Mouse (Mus musculus) CH12F3 (cell line): ENCODE results near the gene Gm44502.
"Not testable (repeated sequence)": the region's sequence is repeated elsewhere in the genome, so short reads cannot be mapped to it uniquely, and the experiment has no call there.

ENCODE experiments used
- in situ Hi-C: fragments of 300-500 bp; cut with MboI; formaldehyde crosslinking; loops from 2 replicates; pipeline ENCODE4 v1.14.3; 2020; ENCODE audit warnings: low sequenced_read_pairs

Gene Gm44502

DNA sequence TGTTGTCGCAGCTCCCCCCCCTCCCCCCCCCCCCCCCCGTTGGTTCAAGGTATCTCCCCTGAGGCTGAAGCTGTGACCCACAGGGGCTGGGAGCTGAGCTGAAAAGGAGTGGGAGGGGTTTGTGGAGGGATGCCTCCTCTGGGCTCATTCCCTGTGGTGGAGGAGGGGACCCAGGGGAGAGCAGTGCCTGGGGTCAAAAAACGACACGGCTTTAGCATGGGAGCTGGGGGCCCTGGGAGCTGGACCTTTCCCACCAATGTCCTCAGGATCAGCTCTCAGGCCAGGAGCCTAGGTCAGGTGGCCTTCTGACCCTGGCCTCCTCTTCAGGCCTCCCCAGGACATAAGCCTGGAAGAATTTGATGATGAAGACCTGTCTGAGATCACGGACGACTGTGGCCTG lies 25.4 kb upstream of the Gm44502 start:
- in situ Hi-C loops: no loop called here

DNA sequence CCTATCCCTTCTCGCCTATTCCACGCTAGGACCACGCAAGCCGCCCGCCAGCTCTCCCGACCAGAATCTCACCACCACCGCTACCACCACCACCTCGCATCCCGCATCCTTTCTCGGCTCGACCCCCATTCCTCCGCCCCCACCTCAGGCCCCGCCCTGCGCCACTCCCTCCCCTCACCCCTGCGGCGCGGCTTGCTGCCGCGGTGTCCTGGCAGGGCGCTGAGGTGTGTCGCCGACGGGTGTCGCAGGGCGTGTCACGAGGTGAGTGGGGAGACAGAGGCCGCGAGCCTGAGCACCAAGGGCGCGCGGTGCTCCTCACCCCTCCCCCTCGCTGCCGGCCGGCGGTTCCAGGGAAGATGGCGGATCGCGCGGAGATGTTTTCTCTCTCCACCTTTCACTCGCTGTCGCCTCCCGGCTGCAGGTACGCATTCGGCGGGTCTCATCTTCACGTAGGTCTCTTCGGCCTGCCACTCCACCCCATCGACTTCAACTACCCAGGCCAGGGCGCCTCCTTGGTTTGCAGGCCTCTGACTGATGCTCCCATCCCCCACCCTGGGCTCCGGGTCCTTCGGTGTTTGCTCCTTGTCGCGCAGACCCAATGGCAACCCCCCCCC lies 24.5 kb upstream of the Gm44502 start, which contains the start of gene Mapk8ip2:
Mapk8ip2 (plus strand) TSS at position 49 of the 614 bp plus-strand sequence.
- in situ Hi-C loops: no loop called here

DNA sequence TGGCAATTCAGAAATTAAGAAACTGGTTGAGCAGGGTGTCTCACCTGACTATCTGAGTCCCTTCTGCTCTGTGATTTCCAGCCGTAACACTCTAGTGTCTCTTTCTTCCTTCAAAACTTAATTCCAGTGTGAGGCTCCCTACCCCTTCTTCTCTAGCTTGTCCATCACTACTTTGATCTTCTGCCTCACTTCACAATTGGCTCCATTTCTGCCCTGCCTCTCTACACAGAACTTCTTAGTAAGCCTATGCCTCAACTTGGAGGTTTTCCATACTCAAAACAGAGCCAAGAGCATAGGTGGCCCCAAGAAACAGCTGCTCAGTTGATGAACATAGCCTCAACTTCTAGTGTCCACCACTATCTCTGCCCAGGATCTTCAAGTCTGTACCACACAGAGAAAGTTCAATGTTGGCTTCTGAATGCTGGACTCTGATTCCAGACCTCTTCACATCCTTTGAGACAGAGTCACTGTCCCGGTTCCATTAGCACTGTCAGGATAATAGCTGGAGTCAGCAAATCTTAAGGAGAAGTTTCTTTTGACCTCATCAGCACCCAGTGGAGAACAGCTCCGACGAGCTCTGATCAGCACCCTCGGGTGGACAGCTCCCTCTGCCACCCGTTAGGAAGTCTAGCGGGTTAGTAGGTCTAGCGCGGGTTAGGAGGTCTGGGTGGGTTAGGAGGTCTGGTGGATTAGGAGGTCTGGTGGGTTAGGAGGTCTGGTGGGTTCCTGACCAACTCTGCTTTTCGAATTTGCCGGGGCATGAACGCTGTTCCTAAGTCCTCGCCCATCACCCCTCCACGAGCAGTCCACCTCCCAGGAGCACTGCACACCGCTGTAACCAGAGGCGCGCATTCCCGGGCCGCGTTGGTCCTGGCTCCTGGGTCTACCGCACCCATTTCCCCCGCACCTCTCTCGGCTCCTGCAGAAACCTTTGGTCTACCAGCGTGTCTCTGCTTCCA lies 23.7 kb upstream of the Gm44502 start:
- in situ Hi-C loops: no loop called here

DNA sequence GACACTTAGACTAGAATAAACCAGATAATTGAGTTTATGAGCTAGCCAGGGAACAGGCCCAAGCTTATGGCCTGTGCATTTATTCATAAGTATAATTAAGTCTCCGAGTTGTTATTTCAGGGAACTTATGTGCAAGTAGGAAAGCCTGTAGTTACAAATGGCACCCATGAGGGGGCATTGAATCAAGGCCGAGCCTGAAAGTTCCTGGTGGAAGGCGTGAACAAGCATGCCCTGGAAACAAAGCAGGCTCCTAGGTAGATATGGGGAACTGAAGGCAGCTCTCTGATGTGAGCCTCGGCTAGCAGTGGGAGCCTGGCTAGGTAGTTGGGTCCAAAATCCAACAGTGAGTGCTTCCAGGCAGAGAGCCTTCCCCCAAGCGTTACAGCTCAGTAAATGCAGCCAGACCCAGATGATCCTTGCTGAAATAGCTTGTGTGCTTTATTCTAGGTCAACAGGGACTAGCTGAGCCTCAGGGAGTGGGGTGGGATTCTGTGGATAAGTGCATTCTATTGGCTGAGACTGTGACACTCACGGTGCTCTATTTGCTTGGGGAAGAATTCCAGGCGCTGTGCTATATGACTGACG lies 13.1 kb upstream of the Gm44502 start:
- in situ Hi-C loops: no loop called here

DNA sequence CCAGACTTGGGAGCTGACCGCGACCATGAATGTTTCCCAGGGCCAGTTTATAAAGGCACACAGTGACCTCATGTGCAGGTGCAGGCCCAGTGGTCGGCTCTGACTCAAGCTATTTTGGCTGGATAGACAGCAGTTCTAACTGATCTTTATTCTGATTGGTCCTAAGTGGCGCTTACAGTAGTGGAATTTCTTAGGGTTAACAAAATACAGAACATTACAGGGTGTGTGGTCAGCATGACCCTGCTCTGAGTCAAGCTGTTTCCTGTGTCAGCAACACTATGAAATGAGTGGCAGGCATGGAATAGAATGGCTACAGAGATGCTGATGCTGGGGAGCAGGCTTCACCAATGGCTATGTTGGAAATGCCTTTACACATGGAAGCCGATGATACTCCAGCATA lies 6.4 kb upstream of the Gm44502 start:
- in situ Hi-C loops: no loop called here

DNA sequence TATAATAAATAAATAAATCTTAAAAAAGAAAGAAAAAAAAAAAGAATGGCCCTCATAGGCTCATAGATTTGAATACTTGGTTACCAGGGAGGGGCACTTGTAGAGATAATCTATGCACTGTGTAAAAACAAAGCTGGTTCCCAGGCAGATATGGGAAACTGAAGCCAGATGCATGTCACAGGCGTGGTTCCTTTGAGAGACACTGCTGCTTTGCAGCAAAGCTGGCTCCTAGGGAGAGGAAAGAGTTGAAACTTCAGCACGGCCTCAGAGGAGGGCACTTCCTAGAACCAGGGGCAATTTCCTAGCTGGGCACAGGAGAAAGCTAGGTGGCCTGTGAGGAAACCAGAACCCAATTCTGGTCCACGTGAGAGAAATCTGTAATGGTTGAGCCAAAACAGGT lies 4.6 kb upstream of the Gm44502 start:
- in situ Hi-C loops: no loop called here

DNA sequence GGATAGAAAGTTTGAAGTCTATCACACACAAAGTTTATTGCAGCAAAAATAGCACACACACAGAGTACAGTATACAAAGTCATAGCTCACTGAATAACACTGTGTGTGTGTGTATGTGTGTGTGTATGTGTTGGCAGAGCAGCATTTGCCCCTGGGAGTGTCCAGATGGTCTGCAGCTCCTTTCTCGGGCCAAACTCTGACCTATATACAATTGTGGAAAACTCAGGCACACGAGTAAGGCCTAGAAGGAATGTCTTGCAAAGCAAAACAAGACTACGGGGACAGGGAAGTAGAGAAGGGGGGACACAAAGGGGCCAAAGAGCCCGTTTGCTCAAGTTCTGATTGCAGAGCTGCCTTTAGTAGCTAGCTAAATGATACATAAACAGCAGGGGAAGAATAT lies 3.5 kb upstream of the Gm44502 start:
- in situ Hi-C loops: no loop called here

DNA sequence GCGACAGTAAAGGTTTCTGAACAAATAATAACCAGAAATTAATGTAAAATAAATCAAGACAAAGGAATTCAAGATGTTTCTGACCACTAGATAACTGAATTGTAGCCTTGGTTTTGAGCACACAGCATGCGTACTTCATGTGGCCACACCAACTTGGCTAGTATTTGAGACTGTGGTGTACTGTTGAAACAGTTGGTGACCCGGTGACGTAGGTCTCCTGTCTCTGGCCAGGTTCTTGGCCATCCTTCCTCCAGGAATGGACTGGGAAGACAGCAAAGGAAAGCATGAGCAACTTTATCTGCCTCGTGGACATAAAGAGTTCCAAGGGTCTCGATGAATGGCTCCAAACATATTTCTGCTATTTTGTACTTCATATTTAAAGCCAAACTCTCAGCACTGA lies 2.3 kb upstream of the Gm44502 start:
- in situ Hi-C loops: no loop called here

DNA sequence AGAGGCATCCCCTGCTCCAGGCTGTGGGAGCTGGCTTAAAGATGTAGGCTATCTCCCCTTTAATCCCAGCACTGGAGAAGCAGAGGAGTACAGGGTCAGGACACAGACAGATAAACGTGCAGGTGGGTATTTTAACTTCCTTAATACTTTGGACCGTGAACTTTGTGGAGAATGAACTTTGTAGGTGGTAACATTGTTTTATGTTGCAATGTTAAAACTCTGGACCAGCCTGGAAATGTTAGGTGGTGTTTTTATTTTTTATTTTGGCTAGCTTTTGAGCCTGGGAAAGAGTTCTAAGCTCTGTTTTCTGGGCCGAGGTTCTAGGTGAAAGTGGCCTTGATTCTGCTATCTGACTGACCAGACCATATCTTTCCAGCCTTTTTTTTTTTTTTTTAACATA lies 1.8 kb upstream of the Gm44502 start:
- in situ Hi-C loops: no loop called here

DNA sequence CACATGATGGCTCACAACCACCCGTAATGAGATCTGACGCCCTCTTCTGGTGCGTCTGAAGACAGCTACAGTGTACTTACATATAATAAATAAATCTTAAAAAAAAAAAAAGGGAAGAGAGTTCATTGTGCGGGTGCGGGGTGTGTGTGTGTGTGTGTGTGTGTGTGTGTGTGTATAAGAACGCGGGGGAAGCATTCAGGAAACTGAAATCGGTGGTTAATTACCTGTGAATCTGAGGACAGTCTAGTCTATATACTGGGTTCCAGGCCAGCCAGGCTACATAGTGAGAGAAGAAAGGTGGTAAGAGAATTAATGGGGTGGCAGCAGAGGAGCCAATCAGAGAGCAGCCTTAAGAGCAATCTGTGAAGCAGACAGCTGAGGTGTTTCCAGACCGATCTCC lies 1.3 kb upstream of the Gm44502 start:
- in situ Hi-C loops: not testable (repeated sequence)

DNA sequence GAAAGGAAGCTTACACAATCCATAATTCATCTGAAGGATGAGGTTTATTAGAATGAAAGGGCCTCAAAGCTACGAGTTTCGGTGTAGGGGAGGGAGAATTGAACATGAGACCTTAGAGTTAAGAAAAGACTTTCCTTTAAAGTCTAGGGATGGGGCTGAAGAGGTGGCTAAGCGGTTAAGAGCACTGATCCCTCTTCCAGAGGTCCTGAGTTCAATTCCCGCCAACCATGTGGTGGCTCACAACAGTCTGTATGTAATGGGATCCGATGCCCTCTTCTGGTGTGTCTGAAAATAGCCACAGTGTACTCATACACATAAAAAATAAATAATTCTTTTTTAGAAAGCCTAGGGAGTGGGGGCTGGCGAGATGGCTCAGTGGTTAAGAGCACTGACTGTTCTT lies 845 bp upstream of the Gm44502 start:
- in situ Hi-C loops: no loop called here

DNA sequence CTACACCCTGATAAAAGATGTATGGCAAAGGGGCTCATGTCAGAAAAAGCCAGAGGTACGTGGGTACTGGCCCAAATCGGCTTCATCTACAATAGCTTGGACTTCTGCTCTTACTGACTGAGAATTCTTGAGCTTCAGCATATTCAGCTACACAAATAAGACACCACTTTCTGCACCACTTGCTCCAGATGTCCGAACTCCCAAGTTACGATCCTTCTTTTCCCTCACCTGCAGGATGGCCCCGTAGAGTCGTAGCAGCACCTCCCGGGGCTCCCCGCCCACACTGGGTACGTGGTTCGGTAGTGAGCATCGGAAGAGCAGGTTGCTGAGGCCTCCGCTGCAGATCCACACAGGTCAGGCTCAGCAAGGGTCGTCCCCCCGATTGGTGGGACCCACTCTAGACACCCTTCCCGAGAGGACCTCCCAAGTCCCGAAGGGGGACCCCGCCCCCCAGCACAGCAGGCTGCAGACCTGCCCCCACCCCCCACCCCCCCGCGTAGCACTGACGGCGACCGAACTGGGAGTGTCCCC lies 610 bp downstream of the Gm44502 start:
- in situ Hi-C loops: no loop called here

DNA sequence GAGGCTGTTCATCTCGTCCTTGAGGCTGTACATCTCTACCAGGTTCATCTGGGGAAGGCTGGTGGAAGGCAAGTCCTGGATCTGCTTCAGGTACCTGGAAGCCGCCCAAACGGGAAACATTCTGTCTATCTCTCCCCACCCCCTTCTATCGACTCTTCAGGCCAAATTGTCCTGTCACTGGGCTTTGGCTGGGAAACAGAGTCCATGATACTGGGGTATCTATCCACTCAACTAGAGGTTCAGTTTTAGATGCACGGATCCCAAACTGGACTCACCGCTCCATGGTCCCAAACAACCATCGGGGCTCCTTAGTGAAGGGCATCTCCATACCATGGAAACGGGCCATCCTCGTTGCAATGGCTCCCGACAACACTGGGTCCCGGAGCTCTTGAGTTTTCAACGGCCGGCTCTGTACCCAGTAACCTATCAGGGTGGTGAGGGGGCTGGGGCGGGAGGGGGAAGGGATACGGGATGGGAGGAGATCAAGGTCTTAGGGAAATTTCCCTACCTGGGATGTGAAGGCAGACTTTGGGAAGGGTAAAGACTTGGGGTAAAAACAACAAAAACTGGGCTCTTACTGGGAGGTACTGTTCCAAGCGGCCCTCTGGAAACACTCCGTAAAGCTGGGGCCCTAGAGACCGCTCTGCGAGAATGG lies 1.2 kb downstream of the Gm44502 start:
- in situ Hi-C loops: no loop called here

DNA sequence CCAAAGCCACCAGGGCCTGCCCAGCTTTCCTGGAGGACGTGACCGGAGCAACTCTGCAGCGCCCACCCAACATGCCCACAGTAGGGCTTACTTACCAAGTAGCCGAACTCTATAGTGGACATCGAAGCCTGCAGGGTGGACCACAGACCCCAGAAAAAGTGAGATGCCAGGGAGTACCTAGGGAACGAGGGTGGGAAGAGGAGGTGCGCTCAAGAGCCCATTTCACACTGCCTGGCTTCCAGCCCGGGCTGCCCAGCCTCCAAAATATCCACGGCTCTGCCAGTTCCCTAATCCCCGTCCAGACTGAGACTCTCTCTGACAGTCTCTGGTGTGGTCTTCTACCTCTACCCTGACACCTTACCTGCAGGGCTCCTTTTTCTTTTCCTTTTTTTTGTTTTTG lies 2.8 kb downstream of the Gm44502 start:
- in situ Hi-C loops: no loop called here

DNA sequence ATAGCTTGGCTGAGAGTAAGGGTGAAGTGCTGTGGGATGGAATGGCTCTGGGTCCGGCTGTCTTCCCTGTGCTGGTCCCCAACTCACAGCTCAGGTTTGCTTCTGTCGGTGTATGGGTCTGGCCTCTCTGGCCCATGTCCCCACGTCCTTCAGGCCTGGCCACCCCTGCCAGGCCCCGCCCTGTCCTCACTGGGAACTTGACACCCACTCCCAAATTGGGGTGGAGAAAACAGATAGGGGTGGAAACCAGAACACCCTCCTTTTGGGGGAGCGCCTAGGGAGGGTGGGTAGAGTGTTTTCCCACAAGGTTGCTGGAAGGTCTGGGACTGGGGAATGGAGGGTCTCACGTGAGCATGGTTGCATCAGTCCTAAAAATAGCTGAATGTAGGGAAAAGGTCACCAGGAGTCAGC lies 3.8 kb downstream of the Gm44502 start, which contains the start of gene Cpt1b:
Cpt1b (minus strand) TSS at position 153 of the 411 bp plus-strand sequence.
- in situ Hi-C loops: no loop called here

DNA sequence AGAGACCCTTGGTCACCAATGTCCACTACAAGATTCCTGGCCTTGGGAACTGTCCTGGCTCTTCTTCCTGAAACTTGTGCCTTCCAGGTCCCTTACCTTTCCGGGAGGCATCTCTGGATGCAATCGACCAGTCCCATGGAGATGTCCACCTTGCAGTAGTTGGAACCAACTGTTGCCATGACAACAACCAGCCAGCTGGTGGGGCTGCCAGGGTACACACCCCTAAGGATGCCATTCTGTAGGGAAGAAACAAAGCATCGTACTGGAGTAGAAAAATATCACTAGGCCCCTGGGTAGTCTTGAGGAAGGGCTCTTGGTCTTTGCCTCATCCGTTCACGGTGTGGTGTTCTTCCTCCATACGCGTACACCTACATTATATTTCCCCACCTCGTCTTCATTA lies 4.9 kb downstream of the Gm44502 start:
- in situ Hi-C loops: no loop called here

DNA sequence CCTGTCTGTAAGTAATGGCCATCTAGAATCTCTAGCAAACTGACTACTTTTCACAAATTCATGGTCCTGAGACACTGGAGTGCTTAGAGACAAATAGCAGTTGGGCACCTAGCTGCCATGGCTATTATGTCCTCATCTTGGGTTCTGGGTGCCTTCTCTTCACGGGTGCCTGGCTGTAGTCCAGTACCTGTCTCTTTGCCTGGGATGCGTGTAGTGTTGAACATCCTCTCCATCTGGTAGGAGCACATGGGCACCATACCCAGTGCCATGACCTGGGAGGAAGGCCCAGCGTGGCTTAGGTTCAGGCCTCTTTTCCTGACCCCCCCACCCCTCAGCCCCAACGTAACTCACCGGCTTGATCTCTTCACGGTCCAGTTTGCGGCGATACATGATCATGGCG lies 7.6 kb downstream of the Gm44502 start:
- in situ Hi-C loops: no loop called here

DNA sequence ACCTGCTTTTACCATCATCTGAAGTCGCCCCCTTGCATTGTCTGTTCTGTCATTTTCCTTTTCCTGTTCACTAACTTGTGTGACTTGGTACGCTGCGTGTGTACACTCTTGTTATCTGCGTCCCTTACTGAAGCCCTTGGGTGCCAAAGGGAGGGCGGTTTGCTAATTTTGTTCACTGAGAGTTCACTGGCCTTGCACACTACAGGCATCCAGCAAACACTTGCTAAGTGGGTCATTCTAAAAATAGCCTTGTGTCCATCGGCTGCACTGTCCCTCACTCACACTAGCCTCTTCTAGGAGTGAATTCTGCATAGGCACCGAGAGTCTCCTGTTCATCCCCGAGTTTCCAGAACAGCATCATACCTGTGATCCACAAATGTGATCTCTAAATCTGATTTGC lies 14.2 kb downstream of the Gm44502 start:
- in situ Hi-C loops: no loop called here

DNA sequence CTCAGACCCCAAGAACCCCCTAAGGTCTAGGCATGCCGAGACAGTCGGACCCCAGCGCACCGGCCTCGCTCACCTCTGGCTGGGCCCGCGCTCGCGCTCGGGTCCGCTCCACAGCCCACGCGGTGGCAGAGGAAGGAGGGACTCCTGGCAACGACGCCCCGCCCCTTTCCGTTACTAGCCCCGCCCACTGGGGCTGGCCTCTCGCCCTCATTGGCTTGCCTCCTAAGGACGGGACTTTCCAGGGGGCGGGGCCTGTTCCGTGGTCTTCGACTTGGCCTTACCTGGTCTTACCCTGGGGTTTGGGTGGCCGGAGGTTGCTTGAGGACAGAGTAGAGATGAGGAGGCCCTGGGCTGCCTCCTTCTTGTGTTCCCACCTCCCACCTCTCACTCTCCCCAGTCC lies 19.4 kb downstream of the Gm44502 start, which contains the start of gene Syce3:
Syce3 (minus strand) TSS at position 386 of the 400 bp plus-strand sequence.
- in situ Hi-C loops: no loop called here

DNA sequence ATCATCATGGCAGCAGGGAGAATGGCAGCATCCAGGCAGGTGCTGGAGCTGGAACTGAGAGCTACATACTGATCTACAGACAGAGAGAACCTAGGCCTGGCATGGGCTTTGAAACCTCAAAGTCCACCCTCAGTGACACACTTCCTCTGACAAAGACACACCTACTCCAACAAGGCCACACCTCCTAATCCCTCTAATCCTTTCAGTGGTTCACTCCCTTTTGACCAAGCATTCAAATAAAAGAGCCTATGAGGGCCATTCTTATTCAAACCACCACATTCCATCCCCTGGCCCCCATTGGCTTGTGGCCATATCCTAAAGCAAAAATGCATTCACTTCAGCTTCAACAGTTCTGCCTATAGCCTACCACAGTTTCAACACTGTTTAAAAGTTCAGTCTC lies 22.8 kb downstream of the Gm44502 start:
- in situ Hi-C loops: no loop called here
